Mouse (Mus musculus): ENCODE results near the gene Gm436.

The Gm436 gene

DNA sequence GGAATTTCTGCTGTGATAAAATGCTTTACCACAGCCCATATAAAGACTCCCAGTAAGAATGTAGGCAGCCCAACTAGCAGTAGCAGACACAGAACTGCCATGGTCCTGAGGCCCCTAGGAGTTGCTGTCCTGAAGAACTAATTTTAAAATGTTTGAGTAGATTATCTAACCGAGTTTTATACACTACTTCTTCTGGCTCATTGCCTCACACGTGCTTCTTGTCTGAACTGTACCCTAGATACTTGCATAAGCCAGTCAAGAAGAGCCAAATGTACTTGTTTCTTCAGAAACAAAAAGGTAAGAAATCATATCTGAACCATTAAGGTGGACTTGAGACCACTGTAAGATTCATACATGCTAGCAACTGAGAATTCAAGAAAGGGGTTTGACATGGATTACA, at the start of gene Gm436:
TSS of gene Gm436 (minus strand) at position 101 of the 400 bp plus-strand sequence.
- no peak for DNase-seq (ENCODE audit: low read depth, low spot score)

DNA sequence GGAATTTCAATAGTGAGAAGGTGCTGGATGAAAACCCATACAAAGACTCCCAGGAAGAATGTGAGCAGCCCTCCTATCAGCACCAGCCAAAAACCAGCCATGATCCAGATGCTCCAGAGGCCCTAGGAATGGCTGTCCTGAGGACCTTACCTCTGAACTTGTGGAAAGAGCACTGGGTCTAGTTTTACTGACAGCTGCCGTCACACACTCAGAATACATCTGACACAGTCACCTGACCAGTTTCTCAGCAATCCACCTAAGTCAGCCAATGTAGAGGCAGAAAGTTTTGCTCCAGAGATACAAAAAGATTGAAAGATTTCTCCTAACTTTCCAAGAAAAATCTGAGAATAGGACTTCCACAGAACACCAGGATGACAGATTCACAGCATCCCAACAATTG, 35.1 kb upstream of the Gm436 start, which contains the start of gene Gm13178:
TSS of gene Gm13178 (minus strand) at position 101 of the 400 bp plus-strand sequence.
- no peak for DNase-seq (ENCODE audit: low read depth, low spot score)

DNA sequence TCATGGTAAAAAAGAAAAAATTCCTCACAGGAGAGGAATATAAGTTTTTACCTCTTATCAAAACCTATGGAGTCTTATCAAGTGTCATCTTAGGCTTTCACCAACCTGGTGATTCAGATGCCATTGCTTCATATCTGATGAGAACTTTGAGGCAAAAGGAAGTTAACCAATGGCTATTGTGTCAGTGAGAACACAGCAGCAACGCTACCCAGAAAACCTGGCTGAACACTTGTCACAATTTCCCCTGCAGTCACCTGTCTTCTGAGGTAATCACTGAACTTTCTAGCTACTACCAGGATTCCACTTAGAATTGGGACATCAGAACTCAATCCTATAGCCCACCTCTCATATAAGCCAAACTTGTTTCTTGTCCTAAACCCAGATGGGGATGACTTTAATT, 33.5 kb upstream of the Gm436 start:
- DNase-seq (ENCODE audit: low read depth, low spot score), result no peak

DNA sequence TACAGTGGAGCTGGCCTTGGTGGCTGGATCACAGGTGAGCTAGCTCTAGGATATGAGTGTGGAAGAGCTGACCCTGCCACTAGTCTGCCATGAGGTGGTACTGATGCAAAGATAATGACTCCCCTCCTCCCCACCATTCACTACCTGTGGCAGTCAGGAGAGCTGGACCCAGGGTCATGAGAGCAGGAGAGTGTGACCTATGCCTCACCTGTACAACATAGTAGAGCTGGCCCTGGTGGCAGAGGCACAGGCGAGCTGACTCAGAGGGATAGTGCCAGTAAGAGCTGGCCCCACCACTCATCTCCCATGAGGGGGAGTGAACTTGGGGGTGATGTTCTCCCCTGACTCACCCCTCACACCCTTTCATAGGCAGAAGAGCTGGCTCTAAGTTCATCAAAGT, 32.1 kb upstream of the Gm436 start:
- DNase-seq (ENCODE audit: low read depth, low spot score), result no peak

DNA sequence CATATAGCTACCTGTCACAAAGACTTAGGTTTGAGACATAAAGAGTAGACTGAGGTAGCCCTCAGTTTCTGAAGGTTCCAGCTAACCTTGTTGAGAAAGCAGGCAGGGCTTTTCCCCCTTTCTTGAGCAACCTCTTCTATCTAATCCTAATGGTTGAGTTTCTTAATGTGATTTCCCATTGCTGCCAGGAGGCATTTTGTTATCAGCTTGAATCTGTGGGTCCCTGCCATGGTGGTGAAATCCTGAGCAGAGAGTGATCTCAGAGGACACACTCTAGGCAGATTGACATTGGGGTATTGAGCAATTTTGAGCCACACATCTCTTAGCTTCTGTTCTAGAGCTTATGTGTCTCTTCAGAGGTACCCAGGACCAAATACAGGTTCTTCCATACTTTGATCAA, 47.9 kb downstream of the Gm436 start:
- DNase-seq (ENCODE audit: low read depth, low spot score), result no peak

Data from telencephalon, adult 2 months (tissue).